Mouse (Mus musculus): ENCODE measurements around the gene Ndufc2. TPM values are rescaled to one million over a fixed set of nuclear protein-coding genes. Genes with fewer than 3 reads are reported as not detected.

The Ndufc2 gene
- total RNA-seq, 4 experiments from 2014 or later: 222 to 234 (median 229) TPM

GRCm38 (mm10) chr7:97386806-97387370 is 12.9 kb upstream of the Ndufc2 start:
- peak; percentile 41 to 81 for DNase-seq (ENCODE audit: low spot score in 2 of 2)

- DNase-seq (ENCODE audit: low spot score in 2 of 2): no peak
Measured at GRCm38 (mm10) chr7:97387561-97388147, 12.1 kb upstream of the Ndufc2 start.

- DNase-seq (ENCODE audit: low spot score in 2 of 2): no peak
Measured at GRCm38 (mm10) chr7:97388541-97388940, 11.3 kb upstream of the Ndufc2 start.

GRCm38 (mm10) chr7:97391293-97392078 is 8.3 kb upstream of the Ndufc2 start:
- no peak for DNase-seq (ENCODE audit: low spot score in 2 of 2)

- DNase-seq (ENCODE audit: low spot score in 2 of 2): no peak
Measured at GRCm38 (mm10) chr7:97392079-97392445, 7.7 kb upstream of the Ndufc2 start.

- DNase-seq (ENCODE audit: low spot score in 2 of 2): no peak
Measured at GRCm38 (mm10) chr7:97394375-97394774, 5.4 kb upstream of the Ndufc2 start.

- no peak for DNase-seq (ENCODE audit: low spot score in 2 of 2)
Measured at GRCm38 (mm10) chr7:97398943-97399342, 860 bp upstream of the Ndufc2 start.

GRCm38 (mm10) chr7:97407145-97407544 is 7.3 kb downstream of the Ndufc2 start:
- DNase-seq (ENCODE audit: low spot score in 2 of 2): no peak

- no peak for DNase-seq (ENCODE audit: low spot score in 2 of 2)
Measured at GRCm38 (mm10) chr7:97411106-97411505, 11.3 kb downstream of the Ndufc2 start.

- no peak for DNase-seq (ENCODE audit: low spot score in 2 of 2)
Measured at GRCm38 (mm10) chr7:97411575-97411974, 11.8 kb downstream of the Ndufc2 start.

GRCm38 (mm10) chr7:97413981-97414380 is 14.2 kb downstream of the Ndufc2 start:
- no peak for DNase-seq (ENCODE audit: low spot score in 2 of 2)

- no peak for DNase-seq (ENCODE audit: low spot score in 2 of 2)
Measured at GRCm38 (mm10) chr7:97414426-97414825, 14.6 kb downstream of the Ndufc2 start.

GRCm38 (mm10) chr7:97414915-97415687 is 15.3 kb downstream of the Ndufc2 start:
- DNase-seq (ENCODE audit: low spot score in 2 of 2): no peak

- DNase-seq (ENCODE audit: low spot score in 2 of 2): no peak
Measured at GRCm38 (mm10) chr7:97416473-97416872, 16.7 kb downstream of the Ndufc2 start.

- DNase-seq (ENCODE audit: low spot score in 2 of 2): peak; percentile 35 to 77
Measured at GRCm38 (mm10) chr7:97416906-97417777, 17.3 kb downstream of the Ndufc2 start, which contains the start of gene Thrsp. TSS of gene Thrsp (minus strand) at chr7:97417730.

GRCm38 (mm10) chr7:97418717-97419116 is 18.9 kb downstream of the Ndufc2 start:
- no peak for DNase-seq (ENCODE audit: low spot score in 2 of 2)

- no peak for DNase-seq (ENCODE audit: low spot score in 2 of 2)
Measured at GRCm38 (mm10) chr7:97419163-97419562, 19.4 kb downstream of the Ndufc2 start.

GRCm38 (mm10) chr7:97420406-97420805 is 20.6 kb downstream of the Ndufc2 start:
- no peak for DNase-seq (ENCODE audit: low spot score in 2 of 2)

GRCm38 (mm10) chr7:97420958-97421651 is 21.3 kb downstream of the Ndufc2 start:
- peak in 1 of 2 experiments; percentile 36 for DNase-seq (ENCODE audit: low spot score in 2 of 2)

- no peak for DNase-seq (ENCODE audit: low spot score in 2 of 2)
Measured at GRCm38 (mm10) chr7:97423754-97424153, 24.0 kb downstream of the Ndufc2 start.
